Mouse (Mus musculus): ENCODE results near the gene Trim72. TPM values are rescaled to one million over a fixed set of nuclear protein-coding genes. Genes with fewer than 3 reads are reported as not detected.

Gene Trim72
- polyA plus RNA-seq, 1 experiment = 0.78 TPM

- DNase-seq (ENCODE audit: low spot score) = no peak
These were observed 49.3 kb downstream of the Trim72 start for GRCm38 (mm10) chr7:128053061-128053460.

- DNase-seq (ENCODE audit: low spot score) = no peak
These were observed 53.2 kb downstream of the Trim72 start for GRCm38 (mm10) chr7:128056917-128057444.

- DNase-seq (ENCODE audit: low spot score) = no peak
These were observed 54.1 kb downstream of the Trim72 start for GRCm38 (mm10) chr7:128057860-128058259.

- DNase-seq (ENCODE audit: low spot score) = no peak
These were observed 54.8 kb downstream of the Trim72 start for GRCm38 (mm10) chr7:128058576-128058975.

GRCm38 (mm10) chr7:128059091-128059490, 55.3 kb downstream of the Trim72 start:
- no peak for DNase-seq (ENCODE audit: low spot score)

Other genes starting within 250 kb of the Trim72 start
- 36.0 and 42.3 TPM in 2 replicates for gene Orai3, start 234.1 kb upstream of the Trim72 start, polyA plus RNA-seq (2012; rRNA removed)
- 4.8 and 13.9 TPM in 2 replicates for gene Setd1a, start 227.3 kb upstream of the Trim72 start, polyA plus RNA-seq (2012; rRNA removed)
- gene Gm49388, start 218.3 kb upstream of the Trim72 start, polyA plus RNA-seq (2012; rRNA removed) = 0.21 TPM in 1 of 2 replicates, not detected in the other
- 65.7 and 77.6 TPM in 2 replicates for gene Hsd3b7, start 203.3 kb upstream of the Trim72 start, polyA plus RNA-seq (2012; rRNA removed)
- 161 and 178 TPM in 2 replicates for gene Stx4a, start 179.7 kb upstream of the Trim72 start, polyA plus RNA-seq (2012; rRNA removed)
- gene Stx1b, start 179.4 kb upstream of the Trim72 start, polyA plus RNA-seq (2012; rRNA removed) = 6.4 and 6.9 TPM in 2 replicates
- gene Zfp646, start 127.7 kb upstream of the Trim72 start, polyA plus RNA-seq (2012; rRNA removed) = 12.2 and 15.6 TPM in 2 replicates
- 2.9 and 4.1 TPM in 2 replicates for gene Zfp668, start 127.1 kb upstream of the Trim72 start, polyA plus RNA-seq (2012; rRNA removed)
- 2.9 and 3.9 TPM in 2 replicates for gene Prss53, start 113.0 kb upstream of the Trim72 start, polyA plus RNA-seq (2012; rRNA removed)
- not detected in 2 replicates for gene Gm21974, start 108.5 kb upstream of the Trim72 start, polyA plus RNA-seq (2012; rRNA removed)
- 204 and 211 TPM in 2 replicates for gene Vkorc1, start 108.3 kb upstream of the Trim72 start, polyA plus RNA-seq (2012; rRNA removed)
- 71.8 and 76.9 TPM in 2 replicates for gene Bckdk, start 99.9 kb upstream of the Trim72 start, polyA plus RNA-seq (2012; rRNA removed)
- 27.2 and 31.9 TPM in 2 replicates for gene Kat8, start 91.4 kb upstream of the Trim72 start, polyA plus RNA-seq (2012; rRNA removed)
- gene Prss8, start 73.8 kb upstream of the Trim72 start, polyA plus RNA-seq (2012; rRNA removed) = 54.6 and 66.0 TPM in 2 replicates
- 10.2 and 13.5 TPM in 2 replicates for gene Prss36, start 57.2 kb upstream of the Trim72 start, polyA plus RNA-seq (2012; rRNA removed)
- 388 and 390 TPM in 2 replicates for gene Fus, start 36.5 kb upstream of the Trim72 start, polyA plus RNA-seq (2012; rRNA removed)
- 57.9 and 68.3 TPM in 2 replicates for gene Pycard, start 10.1 kb upstream of the Trim72 start, polyA plus RNA-seq (2012; rRNA removed)
- 7.9 and 9.1 TPM in 2 replicates for gene Itgam, start 58.7 kb downstream of the Trim72 start, polyA plus RNA-seq (2012; rRNA removed)
- gene Gm49368, start 58.7 kb downstream of the Trim72 start, polyA plus RNA-seq (2012; rRNA removed) = 0.04 TPM in 1 of 2 replicates, not detected in the other
- gene Itgax, start 125.6 kb downstream of the Trim72 start, polyA plus RNA-seq (2012; rRNA removed) = 3.4 and 3.8 TPM in 2 replicates
- 0.09 and 0.39 TPM in 2 replicates for gene Itgad, start 150.4 kb downstream of the Trim72 start, polyA plus RNA-seq (2012; rRNA removed)
- 0.24 and 0.26 TPM in 2 replicates for gene Cox6a2, start 202.4 kb downstream of the Trim72 start, polyA plus RNA-seq (2012; rRNA removed)
- gene Armc5, start 233.4 kb downstream of the Trim72 start, polyA plus RNA-seq (2012; rRNA removed) = 18.6 and 20.4 TPM in 2 replicates
- gene 9130023H24Rik, start 234.1 kb downstream of the Trim72 start, polyA plus RNA-seq (2012; rRNA removed) = 6.1 and 6.3 TPM in 2 replicates
- 155 and 317 TPM in 2 replicates for gene Tgfb1i1, start 242.9 kb downstream of the Trim72 start, polyA plus RNA-seq (2012; rRNA removed)

Measured in urinary bladder, adult 2 months (tissue).